8 mouse cellular contexts compared by ENCODE assay signal in the genomic region with DNA sequence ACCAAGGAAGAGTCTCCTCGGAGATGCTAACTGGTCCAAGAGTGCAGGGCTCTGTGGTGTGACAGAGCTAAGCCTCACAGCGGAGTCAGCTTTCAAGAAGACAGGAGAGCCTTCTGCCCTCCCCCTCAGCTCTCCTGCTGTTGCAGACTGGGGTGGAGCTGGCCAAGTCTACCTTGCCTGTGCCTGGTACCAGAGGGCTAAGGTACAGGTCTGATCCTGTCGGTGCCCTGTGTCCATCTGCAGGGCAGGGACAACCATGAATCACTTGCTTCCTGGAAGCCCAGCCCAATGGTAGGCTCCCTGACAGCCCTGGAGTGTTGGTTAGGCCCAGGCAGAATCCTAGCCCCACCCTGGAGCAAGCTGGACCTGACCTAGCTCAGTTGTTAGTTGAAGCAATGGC. TPM values are rescaled to one million over a fixed set of nuclear protein-coding genes. Genes with fewer than 3 reads are reported as not detected.
DNase-seq lines count a peak whose midpoint lies in the region; ATAC-seq lines count a peak whose summit lies in the region.

No protein-coding gene starts in this region.

- peaks cover 54% of the 10 kb centered on the region for H3K4me1 ChIP-seq in hindbrain, embryonic 12.5 days
- peaks cover 63% of the 10 kb centered on the region for H3K4me1 ChIP-seq in hindbrain, embryonic 10.5 days (replicated peaks)
- peaks cover 44% of the 10 kb centered on the region for H3K4me1 ChIP-seq in stomach, embryonic 16.5 days (ENCODE audit: control insufficient read depth, insufficient read depth, low read length)

- no peaks in the 10 kb centered on the region for H3K36me3 ChIP-seq in hindbrain, embryonic 12.5 days
- no peaks in the 10 kb centered on the region for H3K36me3 ChIP-seq in hindbrain, embryonic 10.5 days
- H3K36me3 ChIP-seq in stomach, embryonic 16.5 days (ENCODE audit: control insufficient read depth, insufficient read depth, low read length), result no peaks in the 10 kb centered on the region

- peaks cover 5% of the 10 kb centered on the region; the same call in 1 of the 2 replicates for H3K27me3 ChIP-seq in hindbrain, embryonic 12.5 days
- H3K27me3 ChIP-seq in hindbrain, embryonic 10.5 days (ENCODE audit: insufficient read depth, poor library complexity, severe bottlenecking), result peaks cover 20% of the 10 kb centered on the region
- no peaks in the 10 kb centered on the region for H3K27me3 ChIP-seq in stomach, embryonic 16.5 days (ENCODE audit: control insufficient read depth, insufficient read depth, low read length)

- H3K27ac ChIP-seq in hindbrain, embryonic 12.5 days, result no peak overlapping the region
- H3K27ac ChIP-seq in hindbrain, embryonic 10.5 days, result no peak overlapping the region
- H3K27ac ChIP-seq in stomach, embryonic 16.5 days (ENCODE audit: low read length), result peak overlapping the region; percentile 83; the same call in 1 of the 2 replicates

- H3K4me3 ChIP-seq in hindbrain, embryonic 12.5 days, result no peak overlapping the region
- H3K4me3 ChIP-seq in hindbrain, embryonic 10.5 days, result no peak overlapping the region
- peak overlapping the region; percentile 72; the same call in 1 of the 2 replicates for H3K4me3 ChIP-seq in stomach, embryonic 16.5 days (replicated peaks; ENCODE audit: low read length)

- no peak overlapping the region for H3K9ac ChIP-seq in hindbrain, embryonic 12.5 days
- no peak overlapping the region for H3K9ac ChIP-seq in stomach, embryonic 16.5 days (ENCODE audit: low read length)

- H3K9me3 ChIP-seq in hindbrain, embryonic 12.5 days (replicated peaks), result no peaks in the 10 kb centered on the region
- H3K9me3 ChIP-seq in hindbrain, embryonic 10.5 days, result no peaks in the 10 kb centered on the region
- no peaks in the 10 kb centered on the region for H3K9me3 ChIP-seq in stomach, embryonic 16.5 days (replicated peaks; ENCODE audit: control insufficient read depth, low read length)

- 0 out of 2 replicates have a peak overlapping the region, but pooled peaks have one; percentile 86 for H3K4me2 ChIP-seq in hindbrain, embryonic 12.5 days (replicated peaks)
- peak overlapping the region; percentile 82; the same call in 1 of the 2 replicates for H3K4me2 ChIP-seq in stomach, embryonic 16.5 days (ENCODE audit: low read depth, low read length)

- ATAC-seq in hindbrain, embryonic 12.5 days (ENCODE audit: low FRiP score), result no peak
- no peak for ATAC-seq in stomach, embryonic 16.5 days (ENCODE audit: insufficient read depth, low FRiP score)

- 55% methylated on average over 3 of the region's 3 CpGs for WGBS in hindbrain, embryonic 12.5 days
- WGBS in hindbrain, embryonic 10.5 days, result 44% methylated on average over 3 of the region's 3 CpGs
- 52% methylated on average over 3 of the region's 3 CpGs for WGBS in stomach, embryonic 16.5 days

- DNase-seq in adrenal gland, adult 2 months, result peak; percentile 23
- DNase-seq in adrenal gland, postnatal 25 days, result no peak
- no peak for DNase-seq in hindbrain, embryonic 10.5 days (ENCODE audit: low spot score)
- peak; percentile 67 for DNase-seq in urinary bladder, postnatal 14 days (ENCODE audit: low spot score)
- no peak for DNase-seq in urinary bladder, postnatal 25 days (ENCODE audit: low spot score)
- no peak for DNase-seq in spleen, postnatal 36 days (ENCODE audit: low spot score in 2 of 2)

RNA-seq across cellular contexts. Expression of gene Cerk, which starts 0.7 kb away (rescaled TPM):
- 10 to 100 TPM; 34.5 to 41.1 TPM for total RNA-seq in adrenal gland, adult 2 months (2021)
- polyA plus RNA-seq in adrenal gland, adult 2 months (2012; rRNA removed), result 33.7 and 39.6 TPM in 2 replicates
- total RNA-seq in adrenal gland, postnatal 25 days (2021), result 26.4 and 29.6 TPM in 2 replicates
- polyA plus RNA-seq in hindbrain, embryonic 12.5 days (2016; fragmentation: Nextera tagmentation; extraction: Ambion mirVana), result 26.0 and 28.1 TPM in 2 replicates
- 12.8 and 15.9 TPM in 2 replicates for polyA plus RNA-seq in hindbrain, embryonic 10.5 days (2016; fragmentation: Nextera tagmentation; extraction: Ambion mirVana)
- 11.4 TPM in 2 replicates for polyA plus RNA-seq in stomach, embryonic 16.5 days (2015; fragmentation: Nextera tagmentation; extraction: Ambion mirVana)

RNA-seq across cellular contexts. Expression of gene Tbc1d22a, which starts 27.6 kb away (rescaled TPM):
- total RNA-seq in adrenal gland, adult 2 months (2021), result 10 to 100 TPM; 34.5 to 37.7 TPM
- polyA plus RNA-seq in adrenal gland, adult 2 months (2012; rRNA removed), result 38.7 and 44.4 TPM in 2 replicates
- total RNA-seq in adrenal gland, postnatal 25 days (2021), result 24.7 and 33.8 TPM in 2 replicates
- 13.8 and 14.1 TPM in 2 replicates for polyA plus RNA-seq in hindbrain, embryonic 12.5 days (2016; fragmentation: Nextera tagmentation; extraction: Ambion mirVana)
- 13.4 and 13.5 TPM in 2 replicates for polyA plus RNA-seq in hindbrain, embryonic 10.5 days (2016; fragmentation: Nextera tagmentation; extraction: Ambion mirVana)
- 11.4 and 12.0 TPM in 2 replicates for polyA plus RNA-seq in stomach, embryonic 16.5 days (2015; fragmentation: Nextera tagmentation; extraction: Ambion mirVana)

Comparison
In these comparisons a context has a peak if more than half of its experiments do, and no peak if none do; other contexts are left out.
1. DNase-seq: peak in adrenal gland, adult 2 months (single experiment) and urinary bladder, postnatal 14 days (single experiment); none in adrenal gland, postnatal 25 days (single experiment), hindbrain, embryonic 10.5 days (single experiment), urinary bladder, postnatal 25 days (single experiment) and spleen, postnatal 36 days (0 of 2).